Mouse (Mus musculus): ENCODE results near the gene Cox19.
A peak's percentile ranks its signal among the peaks of the same experiment; 100 is the strongest.
"Not testable (repeated sequence)": the region's sequence is repeated elsewhere in the genome, so short reads cannot be mapped to it uniquely, and the experiment has no call there.

Gene Cox19

DNA sequence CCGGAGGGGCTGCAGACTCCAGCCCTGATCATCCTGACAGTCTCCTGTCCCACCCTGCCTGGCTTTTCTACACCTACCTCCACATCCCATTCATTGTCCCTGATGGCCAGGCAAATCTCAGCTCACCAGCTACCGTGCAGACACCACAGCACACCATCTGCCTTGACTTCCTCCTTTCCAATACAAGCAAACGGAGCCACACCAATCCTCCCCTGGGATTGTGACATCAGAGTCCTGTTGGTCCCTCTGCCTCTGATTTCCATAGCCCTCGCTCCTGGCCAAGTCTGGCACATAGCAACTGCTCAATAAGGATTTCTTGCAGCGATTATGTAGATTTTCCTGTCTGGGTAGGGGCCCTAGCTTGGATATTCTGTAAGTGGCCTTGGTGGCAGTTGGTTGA, at the start of gene Cox19:
Gene Cox19, minus strand, starts transcription at position 285 of the 400 bp plus-strand sequence.
- no peak for DNase-seq (ENCODE audit: low spot score in 2 of 2)

DNA sequence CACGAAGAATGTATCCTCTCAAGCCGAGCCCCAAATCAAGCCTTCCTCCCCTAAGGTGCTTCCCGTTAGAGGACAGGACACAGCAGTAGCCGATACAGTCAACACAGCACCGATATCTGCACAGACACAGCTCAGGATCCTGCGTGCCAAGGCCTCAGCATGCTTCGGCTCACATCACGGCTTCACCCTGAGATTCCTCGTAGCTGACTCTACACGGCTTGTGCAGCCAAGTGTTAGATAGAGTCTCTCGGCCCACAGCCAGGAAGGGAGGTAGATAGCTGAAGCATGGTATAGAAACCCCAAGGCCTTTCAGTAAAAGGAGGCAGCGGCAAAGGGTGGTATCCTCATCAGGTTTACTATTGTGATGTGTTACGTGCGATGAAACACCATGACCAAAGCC, 48.8 kb upstream of the Cox19 start:
- DNase-seq (ENCODE audit: low spot score in 2 of 2): no peak

DNA sequence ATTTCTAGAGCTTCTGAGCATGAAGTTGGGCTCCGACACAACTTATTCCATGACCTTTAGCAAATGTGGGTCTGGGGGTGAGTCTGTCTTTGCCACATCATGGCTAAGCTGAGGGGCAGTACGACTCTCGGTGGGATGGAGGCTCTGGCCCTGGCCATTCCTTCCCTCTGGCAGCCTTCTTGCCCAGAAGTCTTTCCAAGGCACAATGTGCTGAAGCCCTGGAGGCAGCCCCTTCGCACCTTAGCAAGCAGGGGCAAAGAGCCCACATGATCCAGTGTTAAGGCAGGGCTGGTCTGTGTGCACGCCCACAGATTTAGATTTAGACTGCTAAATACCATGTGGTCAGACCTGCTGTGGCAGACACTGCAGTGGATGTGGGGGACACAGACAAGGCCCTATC, 47.6 kb upstream of the Cox19 start:
- DNase-seq (ENCODE audit: low spot score in 2 of 2): no peak

DNA sequence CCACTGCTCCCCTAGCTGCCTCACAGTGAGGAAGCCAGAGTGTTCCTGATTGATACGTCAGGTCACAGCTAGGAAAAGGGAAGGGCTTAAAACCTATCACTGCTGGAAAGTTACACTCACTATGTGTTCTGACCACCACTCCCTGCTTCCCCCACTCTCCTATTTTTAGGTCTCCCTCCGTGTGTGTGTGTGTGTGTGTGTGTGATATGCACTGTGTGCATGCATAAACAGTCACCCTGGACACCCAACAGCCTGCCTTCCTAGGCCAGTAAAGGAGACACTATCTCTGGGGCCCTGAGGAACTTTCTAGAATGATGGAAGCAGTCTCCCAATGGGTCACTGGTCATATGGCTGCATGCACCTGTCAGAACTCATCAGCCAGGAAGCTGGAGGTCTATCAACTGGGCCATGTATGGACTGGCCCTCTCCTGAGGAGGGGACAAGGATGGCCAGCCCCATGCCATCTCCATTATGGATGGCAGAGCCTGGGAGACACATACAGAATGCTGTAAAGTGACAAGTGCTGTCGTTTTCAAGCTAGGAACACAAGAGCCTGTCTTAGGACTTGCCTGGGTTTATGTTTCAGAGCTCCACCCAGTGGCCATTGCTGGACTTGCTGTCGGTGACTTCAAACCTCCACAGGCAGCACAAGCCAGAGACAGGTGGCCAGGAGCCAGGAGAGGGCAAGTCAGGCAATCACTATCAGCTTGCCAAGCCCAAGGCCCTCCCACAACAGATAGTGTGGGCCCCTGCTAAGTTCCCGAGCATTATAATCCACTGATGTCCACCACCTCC, 46.9 kb upstream of the Cox19 start:
- DNase-seq (ENCODE audit: low spot score in 2 of 2): peak; percentile 85 to 89

DNA sequence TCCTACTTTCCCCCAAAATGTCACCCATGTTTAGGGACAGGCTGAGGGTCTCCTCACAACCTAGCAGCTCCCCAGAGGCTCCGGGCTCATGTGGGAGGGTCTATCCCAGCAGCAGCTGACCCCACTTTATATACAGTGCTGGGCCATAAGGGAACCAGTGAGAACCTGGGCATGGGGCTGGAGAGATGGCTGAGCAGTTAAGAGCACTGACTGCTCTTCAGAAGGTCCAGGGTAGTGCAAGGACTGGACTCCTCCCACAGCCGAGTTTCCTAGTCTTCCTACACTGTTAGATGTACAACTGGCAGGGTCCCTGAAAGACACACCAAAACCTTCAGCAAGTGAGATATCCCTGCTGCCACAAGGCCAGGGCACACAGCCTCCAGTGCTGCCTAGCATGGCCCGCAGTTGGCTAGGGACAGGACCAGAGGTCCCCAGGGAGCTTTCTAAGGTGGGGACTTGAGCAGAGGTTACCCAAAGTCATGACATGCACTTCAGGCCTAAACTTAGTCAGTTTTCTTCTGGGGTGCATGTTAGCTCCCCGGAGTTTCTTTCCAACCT, 46.2 kb upstream of the Cox19 start:
- DNase-seq (ENCODE audit: low spot score in 2 of 2): no peak

DNA sequence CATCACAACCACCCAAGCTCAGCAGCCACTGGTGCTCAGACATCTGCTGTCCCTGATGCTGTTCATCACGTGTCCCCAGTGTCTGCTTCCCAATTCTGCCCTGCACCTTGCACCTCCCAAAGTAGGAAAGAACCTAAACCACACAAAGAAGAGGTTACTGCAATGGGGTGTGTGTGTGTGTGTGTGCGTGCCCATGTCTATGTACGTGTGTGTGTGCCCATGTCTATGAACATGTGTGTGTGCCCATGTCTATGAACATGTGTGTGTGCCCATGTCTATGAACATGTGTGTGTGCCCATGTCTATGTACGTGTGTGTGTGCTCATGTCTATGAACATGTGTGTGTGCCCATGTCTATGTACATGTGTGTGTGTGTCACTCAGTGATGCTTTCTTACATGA, 44.3 kb upstream of the Cox19 start:
- no peak for DNase-seq (ENCODE audit: low spot score in 2 of 2)

DNA sequence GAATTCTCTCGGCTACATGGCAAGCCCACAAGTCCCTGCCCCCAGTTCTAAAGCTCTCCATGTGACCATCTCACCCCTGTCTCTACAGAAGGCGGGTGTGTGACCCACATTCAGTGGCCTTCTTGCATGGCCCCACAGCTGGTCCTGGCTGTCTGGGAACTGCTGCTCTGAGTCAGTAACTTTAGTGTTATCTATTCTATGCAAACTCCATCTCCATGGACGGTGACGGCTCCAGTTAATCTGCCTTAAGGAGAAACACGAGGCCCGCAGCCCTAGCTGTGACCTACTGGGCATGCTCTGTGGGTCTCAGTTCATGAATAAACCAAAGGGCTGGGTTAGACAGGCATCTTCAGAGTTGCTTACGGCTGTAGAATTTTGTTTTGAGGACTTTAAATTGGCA, 43.2 kb upstream of the Cox19 start:
- DNase-seq (ENCODE audit: low spot score in 2 of 2): no peak

DNA sequence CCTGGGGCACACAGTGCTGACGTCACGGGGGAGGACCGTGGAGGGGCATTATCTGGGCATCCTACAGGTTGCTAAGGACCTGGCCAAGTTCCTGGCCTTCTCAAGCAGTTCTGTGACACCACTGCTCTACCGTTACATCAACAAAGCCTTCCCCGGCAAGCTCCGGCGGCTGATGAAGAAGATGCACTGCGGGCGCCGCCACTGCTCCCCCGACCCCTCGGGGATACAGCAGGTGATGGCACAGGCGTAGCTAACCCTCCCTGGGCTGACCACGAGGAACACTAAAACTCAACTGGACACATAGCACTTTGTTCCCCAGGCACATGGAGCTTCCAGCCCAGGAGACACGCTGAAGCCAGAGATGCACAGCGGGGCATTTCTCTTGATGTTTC, 42.0 kb upstream of the Cox19 start:
- no peak for DNase-seq (ENCODE audit: low spot score in 2 of 2)

DNA sequence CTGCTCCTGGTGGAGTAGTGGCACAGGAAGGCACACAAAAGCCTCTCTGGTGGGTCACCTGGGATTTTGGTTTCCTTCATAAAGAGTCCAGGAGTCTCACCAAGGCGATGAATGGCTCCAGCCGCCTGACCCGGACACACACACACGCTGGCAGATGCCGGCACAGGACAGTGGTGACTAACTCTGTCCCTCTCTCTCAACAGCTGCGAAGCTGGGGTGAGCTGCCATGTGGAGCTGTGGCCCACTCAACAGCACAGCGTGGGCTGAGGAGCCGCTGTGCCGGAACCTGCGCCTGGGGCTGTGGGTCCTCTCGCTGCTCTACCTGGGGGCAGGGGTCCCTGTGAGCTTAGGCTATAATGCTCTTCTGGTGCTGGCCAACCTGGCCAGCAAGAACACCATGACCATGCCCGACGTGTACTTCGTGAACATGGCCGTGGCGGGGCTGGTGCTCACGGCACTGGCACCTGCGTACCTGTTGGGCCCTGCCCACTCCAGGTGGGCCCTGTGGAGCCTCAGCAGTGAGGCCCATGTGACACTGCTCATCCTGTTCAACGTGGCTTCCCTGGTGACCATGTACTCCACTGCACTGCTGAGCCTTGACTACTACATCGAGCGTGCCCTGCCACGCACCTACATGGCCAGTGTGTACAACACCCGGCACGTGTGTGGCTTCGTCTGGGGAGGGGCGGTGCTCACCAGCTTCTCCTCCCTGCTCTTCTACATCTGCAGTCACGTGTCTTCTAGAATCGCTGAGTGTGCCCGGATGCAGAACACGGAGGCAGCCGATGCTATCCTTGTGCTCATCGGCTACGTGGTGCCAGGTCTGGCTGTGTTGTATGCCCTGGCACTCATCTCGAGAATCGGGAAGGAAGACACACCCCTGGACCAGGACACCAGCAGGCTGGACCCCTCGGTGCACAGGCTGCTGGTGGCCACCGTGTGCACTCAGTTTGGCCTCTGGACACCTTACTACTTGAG, 41.3 kb upstream of the Cox19 start:
- DNase-seq (ENCODE audit: low spot score in 2 of 2): no peak

DNA sequence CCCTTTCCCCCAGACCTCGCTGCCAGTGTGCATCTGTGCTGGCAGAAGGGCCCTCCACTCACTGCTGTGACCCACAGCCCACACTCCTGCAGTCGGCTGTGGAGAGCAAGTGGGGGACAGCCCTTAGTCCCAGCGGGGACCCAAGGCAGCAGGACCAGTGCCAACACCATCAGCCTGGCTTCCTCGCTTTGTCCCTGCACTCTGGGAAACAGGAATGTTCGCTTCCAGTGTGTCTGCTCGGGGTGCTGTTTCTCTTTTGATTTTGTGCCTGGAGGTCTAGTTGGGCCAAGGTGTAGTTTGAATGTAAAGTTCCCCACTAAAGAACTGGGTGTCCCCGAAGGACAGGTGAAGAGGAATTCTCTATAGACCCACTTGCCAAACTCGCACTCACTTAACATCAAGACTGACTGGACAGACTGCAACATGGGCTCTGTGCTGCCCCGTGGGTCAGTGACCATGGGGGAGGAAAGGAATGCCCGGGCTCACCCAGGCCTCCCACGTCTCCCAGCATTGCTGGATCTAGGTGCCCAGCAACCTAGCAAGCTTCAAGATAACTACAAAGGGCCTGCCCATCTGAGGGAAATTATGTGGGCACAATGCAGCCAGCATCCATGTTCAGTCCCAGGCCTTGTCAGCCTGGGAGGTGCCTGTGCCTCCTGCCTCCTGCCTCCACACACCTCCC, 40.2 kb upstream of the Cox19 start:
- DNase-seq (ENCODE audit: low spot score in 2 of 2): no peak

DNA sequence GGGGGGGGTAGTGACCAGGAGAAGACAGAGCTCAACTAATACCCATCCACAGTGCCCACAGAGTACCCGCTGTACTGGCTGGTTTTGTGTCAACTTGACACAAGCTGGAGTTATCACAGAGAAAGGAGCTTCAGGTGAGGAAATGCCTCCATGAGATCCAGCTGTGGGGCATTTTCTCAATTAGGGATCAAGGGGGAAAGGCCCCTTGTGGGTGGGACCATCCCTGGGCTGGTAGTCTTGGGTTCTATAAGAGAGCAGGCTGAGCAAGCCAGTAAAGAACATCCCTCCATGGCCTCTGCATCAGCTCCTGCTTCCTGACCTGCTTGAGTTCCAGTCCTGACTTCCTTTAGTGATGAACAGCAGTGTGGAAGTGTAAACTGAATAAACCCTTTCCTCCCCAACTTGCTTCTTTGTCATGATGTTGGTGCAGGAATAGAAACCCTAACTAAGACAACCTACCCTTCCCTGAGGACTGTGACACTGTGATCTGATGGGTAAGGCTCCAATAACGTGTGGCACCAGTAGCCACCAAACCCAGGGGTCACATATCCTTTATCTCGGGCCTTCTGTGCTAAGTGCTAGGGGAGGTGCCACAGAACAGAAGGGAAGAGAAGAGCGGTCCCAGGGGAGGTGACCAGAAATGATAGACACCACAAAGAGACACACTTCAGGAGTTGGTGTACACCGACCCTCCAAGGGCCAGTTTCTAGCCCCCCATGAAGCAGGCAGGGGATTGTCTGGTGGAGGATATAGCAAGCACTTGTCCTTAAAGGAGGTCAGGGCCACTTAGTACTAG, 39.3 kb upstream of the Cox19 start:
- DNase-seq (ENCODE audit: low spot score in 2 of 2): not testable (repeated sequence)

DNA sequence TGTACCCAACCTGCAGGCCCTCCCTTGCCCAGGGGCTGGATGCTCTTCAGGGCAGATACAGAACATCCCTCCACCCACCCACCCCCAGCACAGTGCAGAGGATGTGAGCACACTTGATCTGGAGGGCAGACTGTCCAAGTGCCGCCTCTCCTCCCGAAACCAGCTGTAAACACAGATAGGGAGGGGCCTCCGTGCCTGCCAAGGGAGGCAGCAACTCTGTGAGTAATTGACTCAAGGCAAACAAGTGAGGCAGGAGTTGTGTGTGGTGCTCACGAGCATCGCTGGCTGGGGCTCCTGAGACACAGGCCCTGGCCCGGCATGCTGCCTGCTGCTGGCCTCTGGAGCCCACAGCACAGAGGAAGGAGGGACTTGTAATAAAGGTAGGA, 38.5 kb upstream of the Cox19 start:
- DNase-seq (ENCODE audit: low spot score in 2 of 2): peak; percentile 63 to 68

DNA sequence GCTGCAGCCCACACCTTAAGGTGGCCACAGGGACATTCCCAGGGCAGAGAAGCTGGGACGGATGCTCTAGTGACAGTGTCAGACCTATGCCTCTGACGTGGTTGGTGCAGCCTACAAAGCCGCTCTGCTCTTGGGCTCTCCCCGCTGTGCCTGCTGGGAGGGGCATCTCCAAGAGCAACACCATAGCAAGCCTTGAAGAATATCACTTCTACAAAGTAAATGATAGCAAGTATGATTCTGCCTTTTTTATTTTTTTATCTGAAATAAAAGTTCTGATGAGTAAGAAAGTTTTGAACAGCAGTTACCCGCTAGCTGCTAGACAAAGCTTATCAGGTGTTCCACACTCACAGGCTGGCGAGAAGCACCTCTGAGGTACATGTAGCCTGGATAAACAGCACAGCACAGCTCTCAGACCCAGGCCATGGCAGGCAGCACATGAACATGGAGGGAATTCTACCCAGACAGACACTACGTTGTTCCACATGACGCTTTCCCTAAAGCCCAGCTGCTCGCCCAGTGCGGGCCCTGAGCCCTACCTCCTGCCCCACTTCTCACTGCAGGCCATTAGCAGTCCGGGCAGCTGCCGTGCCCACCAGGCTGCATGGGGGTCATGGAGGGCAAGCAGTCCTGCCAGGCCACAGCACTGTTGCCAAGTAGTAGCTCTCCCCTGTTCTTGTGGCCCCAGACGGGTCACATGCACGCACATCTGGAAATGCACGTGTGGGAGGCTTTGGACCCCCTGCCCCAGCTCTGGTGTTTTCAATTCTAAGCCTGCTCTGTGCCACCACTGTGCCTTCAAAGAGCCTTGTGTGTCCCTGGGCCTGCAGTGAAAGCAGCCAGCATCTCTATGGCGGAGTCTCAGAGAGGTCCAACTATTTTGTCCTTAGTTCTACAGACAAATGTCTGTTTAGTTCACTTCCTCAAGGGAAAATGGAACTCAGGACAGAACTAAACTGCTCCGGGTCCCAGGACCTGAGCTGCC, 37.8 kb upstream of the Cox19 start:
- no peak for DNase-seq (ENCODE audit: low spot score in 2 of 2)

DNA sequence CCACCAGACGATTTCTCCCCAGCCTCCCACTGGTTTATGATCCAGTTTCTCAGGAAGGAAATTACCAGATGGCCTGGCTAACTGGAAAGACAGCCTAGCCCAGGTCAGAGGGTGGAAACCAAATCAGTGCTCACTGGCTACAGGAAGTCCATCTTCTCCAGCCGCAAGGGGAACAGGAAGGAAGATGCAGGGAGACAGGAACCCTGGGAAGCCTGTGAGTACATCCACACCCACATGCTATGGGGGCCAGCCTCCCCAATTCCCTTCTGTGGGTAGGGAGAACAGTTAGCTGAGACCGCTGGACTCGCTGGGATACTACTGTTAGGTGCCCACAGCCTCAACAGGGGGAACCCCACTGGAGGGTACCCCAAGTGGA, 37.0 kb upstream of the Cox19 start:
- no peak for DNase-seq (ENCODE audit: low spot score in 2 of 2)

DNA sequence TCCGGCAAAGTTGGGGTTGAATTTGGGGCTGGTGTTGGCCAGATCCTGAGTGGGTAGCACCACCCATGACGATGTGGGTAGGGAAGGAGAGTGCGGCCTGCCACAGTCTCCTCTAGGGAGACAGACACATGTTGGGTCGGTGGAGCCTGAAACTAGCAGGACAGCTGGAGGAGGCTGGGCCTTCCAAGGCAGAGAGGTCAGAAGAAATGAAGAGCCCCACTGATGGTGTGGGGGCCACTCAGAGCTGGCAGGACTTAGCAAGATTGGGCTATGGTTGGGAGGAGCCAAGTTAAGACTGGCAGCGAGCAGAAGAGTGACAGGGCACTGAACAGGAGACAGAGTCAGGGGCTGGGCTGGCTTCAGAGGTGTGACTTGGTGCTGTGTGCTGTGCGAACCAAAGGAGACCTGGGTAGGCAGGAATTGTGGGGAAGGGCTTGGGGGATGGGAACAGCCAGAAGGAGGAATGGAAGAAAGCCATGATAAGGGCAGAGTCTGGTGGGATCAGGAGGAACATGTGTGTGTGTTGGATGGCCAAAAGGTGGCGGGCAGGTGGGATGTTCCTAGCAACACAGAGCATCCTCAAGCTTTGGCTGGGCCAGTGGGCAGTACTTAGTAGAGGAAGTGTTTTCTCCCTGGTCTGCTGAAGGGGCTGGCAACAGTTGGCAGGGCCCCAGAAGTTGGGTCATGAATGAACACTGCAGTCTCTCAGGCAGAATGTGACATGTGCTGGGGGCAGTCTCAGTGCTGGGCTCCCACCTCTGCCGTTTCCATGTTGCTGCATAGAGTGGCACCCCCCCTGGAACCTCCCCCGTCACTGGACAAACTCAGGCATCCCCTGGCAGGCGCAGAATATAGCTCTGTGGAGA, 36.3 kb upstream of the Cox19 start:
- DNase-seq (ENCODE audit: low spot score in 2 of 2): no peak

DNA sequence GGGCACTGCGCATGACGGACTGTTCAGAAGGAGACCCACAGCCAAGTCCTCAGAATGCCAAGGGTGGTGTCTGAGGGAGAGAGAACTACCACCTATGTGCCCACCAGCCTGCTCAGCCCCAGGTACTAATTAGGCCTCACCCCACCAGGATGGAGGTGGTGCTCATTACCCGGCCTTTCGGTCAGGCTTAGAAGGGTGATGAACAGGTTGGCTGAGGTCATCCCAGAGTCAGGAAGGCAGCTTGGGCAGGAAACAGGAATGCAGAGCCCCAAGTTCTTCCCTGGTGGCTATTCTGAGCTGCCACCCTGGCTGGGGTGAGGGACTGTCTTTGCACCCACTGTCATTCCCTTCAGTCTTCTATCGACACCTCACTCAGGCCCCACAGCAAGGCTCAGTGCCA, 34.8 kb upstream of the Cox19 start:
- no peak for DNase-seq (ENCODE audit: low spot score in 2 of 2)

DNA sequence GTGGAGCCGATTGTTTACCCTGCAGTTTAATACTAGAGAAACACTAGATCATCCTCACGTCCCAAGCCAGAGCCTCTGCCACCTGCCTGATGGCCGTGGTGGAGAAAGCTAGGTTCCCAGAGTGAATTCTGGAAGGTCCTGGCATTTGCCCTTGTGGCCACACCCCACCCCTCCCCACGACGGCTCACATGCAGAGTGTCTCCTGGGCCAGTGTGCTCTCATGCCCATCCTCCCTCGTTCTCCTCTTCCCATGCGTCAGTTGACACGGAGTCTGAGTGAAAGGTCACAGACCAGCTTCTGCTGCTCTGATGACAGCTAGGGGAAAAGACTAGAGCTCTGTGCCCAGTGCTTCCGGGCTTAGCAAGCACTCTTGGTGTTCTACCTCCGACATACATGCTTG, 33.3 kb upstream of the Cox19 start:
- no peak for DNase-seq (ENCODE audit: low spot score in 2 of 2)

DNA sequence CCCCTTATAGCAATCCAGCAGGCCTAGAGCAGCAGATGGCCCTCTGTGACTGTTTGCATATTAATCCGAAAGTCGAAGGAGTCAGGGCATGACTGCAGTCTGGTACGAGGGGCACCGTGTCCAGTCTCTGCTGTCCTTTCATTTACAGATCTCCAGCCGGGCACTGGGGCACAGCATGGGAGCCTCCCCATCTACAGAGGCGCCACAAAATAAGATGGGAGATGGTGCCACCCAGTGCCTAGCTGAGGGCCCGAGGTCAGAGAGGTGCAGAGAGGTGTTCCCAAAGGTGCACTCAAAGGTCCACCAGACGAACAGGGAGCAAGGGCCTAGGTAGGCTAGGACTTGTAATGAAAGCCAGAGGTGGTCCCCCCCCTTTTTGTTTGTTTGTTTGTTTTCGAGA, 32.0 kb upstream of the Cox19 start:
- no peak for DNase-seq (ENCODE audit: low spot score in 2 of 2)

DNA sequence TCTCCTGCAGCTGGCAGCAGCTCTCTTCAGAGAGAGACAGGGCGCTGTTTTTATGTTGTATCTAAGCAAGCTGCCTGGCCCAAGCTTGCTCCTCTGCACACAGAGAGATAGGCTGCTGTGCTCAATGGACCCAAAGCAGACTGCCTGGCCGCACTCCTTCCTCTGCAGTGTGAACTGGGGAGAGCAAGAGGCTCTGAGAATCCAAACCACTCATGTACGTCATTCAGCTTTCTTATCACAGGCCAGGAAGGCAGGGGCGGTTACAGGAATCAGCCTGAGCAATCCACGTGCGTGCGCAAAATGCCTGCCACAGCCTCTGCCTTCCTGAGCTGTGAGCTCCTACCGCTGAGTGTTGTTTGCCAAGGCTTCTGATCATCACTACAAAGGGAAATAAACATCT, 31.5 kb upstream of the Cox19 start:
- peak in 1 of 2 experiments; percentile 50 for DNase-seq (ENCODE audit: low spot score in 2 of 2)

All from spleen, postnatal 14 days (tissue).